Mouse (Mus musculus): ENCODE data around the gene Tmem217.

DNA sequence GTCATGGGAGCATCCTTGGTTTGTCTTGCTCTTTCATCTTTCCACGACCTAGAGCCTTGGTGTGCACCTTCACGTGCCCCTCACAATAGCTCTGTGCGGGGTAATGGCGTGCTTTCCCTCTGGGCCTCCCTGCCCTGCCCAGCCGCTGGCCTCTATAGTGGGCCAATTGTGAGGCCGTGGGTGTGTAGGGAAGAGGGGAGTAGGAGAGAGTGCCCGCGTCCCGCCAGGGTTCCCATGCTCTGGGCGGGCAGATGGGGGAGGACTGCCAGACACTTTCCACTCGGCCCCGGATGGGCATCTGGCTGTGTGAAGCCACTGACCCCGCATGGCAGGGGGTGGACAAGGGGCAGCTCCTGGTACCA is 44.6 kb upstream of the Tmem217 start:
- TF ChIP-seq FLI1 (IDR thresholded peaks at IDR 0.05; ENCODE audit: low read length) = no peak
- no peak for TF ChIP-seq GATA1 (IDR thresholded peaks at IDR 0.05; ENCODE audit: borderline replicate concordance, low read length)

All from megakaryocyte, embryonic 14.5 days (primary cell).